Mouse (Mus musculus): ENCODE measurements around the gene Snhg11. TPM values are rescaled to one million over a fixed set of nuclear protein-coding genes. Genes with fewer than 3 reads are reported as not detected.
A peak's percentile ranks its signal among the peaks of the same experiment; 100 is the strongest.

The Snhg11 gene
- polyA plus RNA-seq, 1 experiment from 2014 or later: 3.4 TPM

- no peak; the same call in 1 of the 2 replicates for ATAC-seq (ENCODE audit: low FRiP score, low TSS enrichment)
- H3K36me3 ChIP-seq (ENCODE audit: insufficient read depth, low read length): peaks cover 53% of the 10 kb centered on the region
- H3K27ac ChIP-seq (ENCODE audit: low read length): no peak overlapping the region
- peaks cover 14% of the 10 kb centered on the region for H3K4me1 ChIP-seq (ENCODE audit: insufficient read depth, low read length)
- no peak overlapping the region for H3K9ac ChIP-seq (replicated peaks; ENCODE audit: low read length)
- H3K4me3 ChIP-seq (ENCODE audit: low read length): no peak overlapping the region
- 84% methylated on average over 7 of the region's 7 CpGs for WGBS
- no peaks in the 10 kb centered on the region for H3K27me3 ChIP-seq (ENCODE audit: insufficient read depth, low read length)
- no peaks in the 10 kb centered on the region for H3K9me3 ChIP-seq (ENCODE audit: low read length)
- no peak overlapping the region for H3K4me2 ChIP-seq (replicated peaks; ENCODE audit: low read depth, low read length)
Observed at GRCm38 (mm10) chr2:158354348-158355114, 20.9 kb upstream of the Snhg11 start.

GRCm38 (mm10) chr2:158355238-158355637 lies 20.2 kb upstream of the Snhg11 start:
- 92% methylated on average over 2 of the region's 2 CpGs for WGBS
- H3K27ac ChIP-seq (ENCODE audit: low read length): no peak overlapping the region
- no peak overlapping the region for H3K9ac ChIP-seq (replicated peaks; ENCODE audit: low read length)
- peaks cover 59% of the 10 kb centered on the region for H3K36me3 ChIP-seq (ENCODE audit: insufficient read depth, low read length)
- ATAC-seq (ENCODE audit: low FRiP score, low TSS enrichment): no peak
- H3K9me3 ChIP-seq (ENCODE audit: low read length): no peaks in the 10 kb centered on the region
- H3K4me3 ChIP-seq (ENCODE audit: low read length): no peak overlapping the region
- peaks cover 21% of the 10 kb centered on the region for H3K4me1 ChIP-seq (ENCODE audit: insufficient read depth, low read length)
- no peak overlapping the region for H3K4me2 ChIP-seq (replicated peaks; ENCODE audit: low read depth, low read length)
- H3K27me3 ChIP-seq (ENCODE audit: insufficient read depth, low read length): no peaks in the 10 kb centered on the region

- Histone ChIP-seq H3K4me2 (replicated peaks; ENCODE audit: low read depth, low read length) (no peak overlapping the region), H3K27me3 (ENCODE audit: insufficient read depth, low read length) (no peaks in the 10 kb centered on the region), H3K36me3 (ENCODE audit: insufficient read depth, low read length) (peaks cover 59% of the 10 kb centered on the region), H3K4me1 (ENCODE audit: insufficient read depth, low read length) (peaks cover 25% of the 10 kb centered on the region), H3K27ac (ENCODE audit: low read length) (no peak overlapping the region), H3K4me3 (ENCODE audit: low read length) (no peak overlapping the region), H3K9me3 (ENCODE audit: low read length) (no peaks in the 10 kb centered on the region), H3K9ac (replicated peaks; ENCODE audit: low read length) (no peak overlapping the region)
- no peak for ATAC-seq (ENCODE audit: low FRiP score, low TSS enrichment)
- 92% methylated on average over 5 of the region's 5 CpGs for WGBS
Observed at GRCm38 (mm10) chr2:158356121-158356520, 19.3 kb upstream of the Snhg11 start.

- H3K27ac ChIP-seq (ENCODE audit: low read length): peak overlapping the region; percentile 67
- WGBS: 49% methylated on average over 12 of the region's 12 CpGs
- peak overlapping the region; percentile 80 for H3K4me2 ChIP-seq (replicated peaks; ENCODE audit: low read depth, low read length)
- peak overlapping the region; percentile 97 for H3K9ac ChIP-seq (replicated peaks; ENCODE audit: low read length)
- H3K36me3 ChIP-seq (ENCODE audit: insufficient read depth, low read length): peaks cover 51% of the 10 kb centered on the region
- ATAC-seq (ENCODE audit: low FRiP score, low TSS enrichment): no peak
- H3K9me3 ChIP-seq (ENCODE audit: low read length): no peaks in the 10 kb centered on the region
- no peaks in the 10 kb centered on the region for H3K27me3 ChIP-seq (ENCODE audit: insufficient read depth, low read length)
- H3K4me1 ChIP-seq (ENCODE audit: insufficient read depth, low read length): peaks cover 25% of the 10 kb centered on the region
- H3K4me3 ChIP-seq (ENCODE audit: low read length): peak overlapping the region; percentile 89
Observed at GRCm38 (mm10) chr2:158359757-158360620, 15.4 kb upstream of the Snhg11 start.

- under 1% methylated on average over 41 of the region's 41 CpGs for WGBS
- H3K4me1 ChIP-seq (ENCODE audit: insufficient read depth, low read length): peaks cover 25% of the 10 kb centered on the region
- peak overlapping the region; percentile 89 for H3K4me3 ChIP-seq (ENCODE audit: low read length)
- H3K36me3 ChIP-seq (ENCODE audit: insufficient read depth, low read length): peaks cover 41% of the 10 kb centered on the region
- no peaks in the 10 kb centered on the region for H3K9me3 ChIP-seq (ENCODE audit: low read length)
- no peaks in the 10 kb centered on the region for H3K27me3 ChIP-seq (ENCODE audit: insufficient read depth, low read length)
- peak overlapping the region; percentile 97 for H3K9ac ChIP-seq (replicated peaks; ENCODE audit: low read length)
- peak overlapping the region; percentile 80 for H3K4me2 ChIP-seq (replicated peaks; ENCODE audit: low read depth, low read length)
- peak overlapping the region; percentile 67 for H3K27ac ChIP-seq (ENCODE audit: low read length)
- ATAC-seq (ENCODE audit: low FRiP score, low TSS enrichment): peak; percentile 87
Observed at GRCm38 (mm10) chr2:158360873-158361677, 14.4 kb upstream of the Snhg11 start.

GRCm38 (mm10) chr2:158361678-158362320 lies 13.6 kb upstream of the Snhg11 start:
- Histone ChIP-seq H3K4me3 (ENCODE audit: low read length) (peak overlapping the region; percentile 89), H3K4me1 (ENCODE audit: insufficient read depth, low read length) (peaks cover 25% of the 10 kb centered on the region), H3K27ac (ENCODE audit: low read length) (peak overlapping the region; percentile 39), H3K9me3 (ENCODE audit: low read length) (no peaks in the 10 kb centered on the region), H3K9ac (replicated peaks; ENCODE audit: low read length) (peak overlapping the region; percentile 40; the same call in 1 of the 2 replicates), H3K36me3 (ENCODE audit: insufficient read depth, low read length) (peaks cover 33% of the 10 kb centered on the region), H3K4me2 (replicated peaks; ENCODE audit: low read depth, low read length) (peak overlapping the region; percentile 36), H3K27me3 (ENCODE audit: insufficient read depth, low read length) (no peaks in the 10 kb centered on the region)
- peak; percentile 36; the same call in 1 of the 2 replicates for ATAC-seq (ENCODE audit: low FRiP score, low TSS enrichment)
- 38% methylated on average over 8 of the region's 8 CpGs for WGBS

- Histone ChIP-seq H3K4me1 (ENCODE audit: insufficient read depth, low read length) (peaks cover 14% of the 10 kb centered on the region), H3K4me2 (replicated peaks; ENCODE audit: low read depth, low read length) (no peak overlapping the region), H3K27me3 (ENCODE audit: insufficient read depth, low read length) (no peaks in the 10 kb centered on the region), H3K4me3 (ENCODE audit: low read length) (no peak overlapping the region), H3K9me3 (ENCODE audit: low read length) (no peaks in the 10 kb centered on the region), H3K9ac (replicated peaks; ENCODE audit: low read length) (no peak overlapping the region), H3K27ac (ENCODE audit: low read length) (no peak overlapping the region), H3K36me3 (ENCODE audit: insufficient read depth, low read length) (peaks cover 10% of the 10 kb centered on the region; the same call in 1 of the 2 replicates)
- 68% methylated on average over 4 of the region's 4 CpGs for WGBS
- ATAC-seq (ENCODE audit: low FRiP score, low TSS enrichment): no peak
Observed at GRCm38 (mm10) chr2:158364175-158364574, 11.3 kb upstream of the Snhg11 start.

- Histone ChIP-seq H3K36me3 (ENCODE audit: insufficient read depth, low read length) (no peaks in the 10 kb centered on the region), H3K9ac (replicated peaks; ENCODE audit: low read length) (no peak overlapping the region), H3K4me1 (ENCODE audit: insufficient read depth, low read length) (peaks cover 3% of the 10 kb centered on the region), H3K4me2 (replicated peaks; ENCODE audit: low read depth, low read length) (no peak overlapping the region), H3K27ac (ENCODE audit: low read length) (no peak overlapping the region), H3K27me3 (ENCODE audit: insufficient read depth, low read length) (no peaks in the 10 kb centered on the region), H3K9me3 (ENCODE audit: low read length) (no peaks in the 10 kb centered on the region), H3K4me3 (ENCODE audit: low read length) (no peak overlapping the region)
- ATAC-seq (ENCODE audit: low FRiP score, low TSS enrichment): no peak
- 79% methylated on average over 12 of the region's 12 CpGs for WGBS
Observed at GRCm38 (mm10) chr2:158365099-158365850, 10.2 kb upstream of the Snhg11 start.

Measured in kidney, embryonic 16.5 days (tissue).